Mouse (Mus musculus) frontal cortex, postnatal 25 days (tissue): ENCODE data around the gene Rnf126.
A peak's percentile ranks its signal among the peaks of the same experiment; 100 is the strongest.
"Not testable (repeated sequence)": the region's sequence is repeated elsewhere in the genome, so short reads cannot be mapped to it uniquely, and the experiment has no call there.

Source experiments
- DNase-seq, 2 experiments: peaks; one replicate each; pipeline ENCODE4 v3.0.0; 2022; ENCODE audit warnings: low spot score in 2 of 2

Gene Rnf126

DNA sequence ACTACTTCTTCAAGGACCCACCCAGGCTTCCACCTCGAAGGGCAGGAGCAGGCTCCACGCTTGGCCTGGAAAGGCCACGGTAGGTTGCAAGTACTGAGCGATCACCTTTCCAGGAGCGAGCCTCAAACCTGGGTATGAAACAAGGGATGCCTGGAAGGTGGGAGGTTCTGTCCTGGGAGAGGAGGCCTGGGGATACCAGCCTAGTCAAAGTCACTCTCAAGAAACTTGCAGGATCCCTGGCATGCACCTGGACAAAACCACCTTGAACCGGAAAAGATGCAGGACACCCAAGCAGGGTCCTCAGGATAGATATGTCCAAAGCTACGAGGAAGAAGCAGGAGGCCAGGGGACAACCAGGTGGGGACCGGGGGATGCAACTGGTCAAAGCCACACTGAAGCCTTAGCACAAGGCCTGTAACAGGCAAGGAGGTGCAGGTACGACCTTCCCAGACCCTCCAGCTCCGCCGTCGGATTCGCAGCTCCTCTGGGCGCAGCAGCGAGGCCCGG, 698 bp downstream of the Rnf126 start:
- DNase-seq, result no peak

DNA sequence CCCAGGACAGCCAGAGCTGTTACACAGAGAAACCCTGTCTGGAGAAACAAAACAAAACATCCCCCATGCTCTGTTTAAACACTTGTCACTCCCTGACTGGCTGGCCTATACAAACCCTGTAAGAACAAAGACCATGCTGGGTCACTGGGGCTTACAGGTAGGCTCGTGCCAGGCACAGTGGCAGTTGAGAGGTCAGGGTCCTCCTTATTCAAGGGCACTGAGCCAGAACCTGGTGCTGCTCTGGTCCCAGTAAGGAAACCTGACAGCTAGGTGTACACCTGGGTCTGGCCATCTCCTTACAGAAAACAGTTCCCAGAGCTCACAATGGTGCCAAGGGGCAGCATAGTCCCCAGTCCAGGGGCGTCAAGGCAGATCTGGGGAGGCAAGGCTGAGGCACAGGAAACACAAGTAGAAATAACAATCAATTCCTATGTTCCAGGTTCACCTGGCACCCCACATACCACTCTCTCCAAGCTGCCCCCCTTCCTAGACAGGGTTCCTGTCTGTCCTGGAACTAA, 1.5 kb downstream of the Rnf126 start:
- DNase-seq, result no peak

DNA sequence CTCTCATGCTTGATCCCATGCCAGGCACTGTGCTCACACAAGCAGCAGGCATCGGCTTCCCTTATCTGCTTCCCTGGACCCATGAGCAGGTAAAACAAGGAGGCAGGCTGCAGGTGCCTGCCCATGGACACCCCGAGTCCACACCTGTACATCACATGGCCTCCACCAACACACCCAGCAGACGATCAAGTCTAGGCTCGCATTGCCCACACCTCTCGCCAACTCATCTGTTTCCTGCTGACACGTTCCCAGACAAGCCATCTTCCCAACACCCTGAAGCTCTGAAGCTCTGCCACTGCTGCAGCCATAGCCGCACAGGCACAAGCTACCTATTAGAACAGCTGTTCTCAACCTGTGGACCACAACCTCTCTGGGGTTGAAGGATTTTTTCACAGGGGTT, 2.5 kb downstream of the Rnf126 start:
- no peak for DNase-seq

DNA sequence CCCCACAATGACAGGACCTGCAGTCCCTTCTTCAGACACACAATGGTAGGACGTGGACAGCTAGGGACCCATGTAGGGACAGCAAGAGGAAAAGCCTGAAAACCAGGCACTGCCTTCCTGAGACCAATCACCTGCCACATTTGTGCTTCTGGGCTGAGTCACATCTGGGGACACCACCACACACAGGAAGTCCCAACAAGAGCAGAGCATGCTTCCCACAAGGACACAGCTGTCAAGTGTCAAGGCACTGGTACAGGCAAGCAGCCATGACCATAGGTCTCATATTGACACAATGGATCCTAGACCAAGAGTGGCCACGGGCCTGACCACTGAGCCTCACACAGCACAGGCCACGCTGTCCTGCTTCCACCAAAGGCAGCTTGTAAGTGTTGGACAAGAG, 3.9 kb downstream of the Rnf126 start:
- no peak for DNase-seq

DNA sequence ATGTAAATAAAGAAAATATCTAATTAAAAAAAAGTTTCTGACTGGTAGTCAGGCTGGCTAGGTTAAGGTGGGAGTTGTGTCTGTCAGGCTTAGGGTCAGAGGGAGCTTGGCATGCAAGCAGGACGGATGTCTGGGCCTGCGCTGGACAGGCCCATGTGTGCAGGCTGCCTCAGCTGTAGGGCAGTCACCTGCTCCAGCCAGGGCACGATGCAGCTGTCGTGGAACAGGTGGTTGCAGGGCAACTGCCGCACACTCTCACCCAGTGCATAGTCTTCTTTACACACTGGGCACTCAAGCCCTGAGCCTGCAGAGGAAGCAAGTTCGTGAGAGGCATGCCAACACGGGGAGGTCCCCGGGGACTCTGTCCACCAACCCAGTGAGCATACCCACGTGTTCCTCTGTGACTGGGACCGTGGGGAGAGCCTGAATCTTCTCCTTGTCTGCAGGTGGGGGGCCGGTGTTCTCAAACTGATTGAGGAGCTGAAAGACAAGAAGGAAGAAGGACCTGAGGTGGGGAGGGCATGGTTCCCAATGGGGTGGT, 6.1 kb downstream of the Rnf126 start:
- no peak for DNase-seq

DNA sequence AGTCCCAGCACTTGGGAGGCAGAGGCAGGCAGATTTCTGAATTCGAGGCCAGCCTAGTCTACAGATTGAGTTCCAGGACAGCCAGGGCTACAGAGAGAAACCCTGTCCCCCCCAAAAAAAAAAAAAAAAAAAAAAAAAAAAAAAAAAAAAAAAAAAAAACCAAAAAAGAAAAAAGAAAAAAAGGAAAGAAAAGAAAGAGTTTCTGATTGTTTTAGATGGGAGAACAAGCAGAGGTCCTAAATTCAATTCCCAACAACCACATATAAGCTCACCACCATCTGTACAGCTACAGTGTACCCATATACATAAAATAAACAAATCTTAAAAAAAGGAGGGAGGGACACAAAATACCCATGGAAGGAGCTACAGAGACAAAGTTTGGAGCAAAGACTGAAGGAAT, 7.1 kb downstream of the Rnf126 start:
- DNase-seq, result not testable (repeated sequence)

DNA sequence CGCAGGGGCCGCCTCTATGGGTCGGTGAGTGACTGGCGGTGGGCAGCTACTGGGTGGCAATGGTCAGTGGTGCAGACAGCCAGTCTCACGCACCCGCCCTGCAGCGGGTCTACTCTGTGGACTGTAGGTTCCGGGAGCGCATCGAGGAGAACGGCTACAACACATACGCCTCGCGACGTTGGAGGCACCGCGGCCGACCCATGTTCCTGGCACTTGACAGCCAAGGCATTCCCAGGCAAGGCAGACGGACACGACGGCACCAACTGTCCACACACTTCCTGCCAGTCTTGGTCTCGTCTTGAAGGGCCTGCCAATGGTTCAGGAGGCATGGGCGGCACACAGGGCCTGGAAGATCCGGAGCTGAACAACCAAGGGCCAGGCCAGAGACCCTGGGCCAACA, 10.1 kb downstream of the Rnf126 start:
- DNase-seq, result no peak

DNA sequence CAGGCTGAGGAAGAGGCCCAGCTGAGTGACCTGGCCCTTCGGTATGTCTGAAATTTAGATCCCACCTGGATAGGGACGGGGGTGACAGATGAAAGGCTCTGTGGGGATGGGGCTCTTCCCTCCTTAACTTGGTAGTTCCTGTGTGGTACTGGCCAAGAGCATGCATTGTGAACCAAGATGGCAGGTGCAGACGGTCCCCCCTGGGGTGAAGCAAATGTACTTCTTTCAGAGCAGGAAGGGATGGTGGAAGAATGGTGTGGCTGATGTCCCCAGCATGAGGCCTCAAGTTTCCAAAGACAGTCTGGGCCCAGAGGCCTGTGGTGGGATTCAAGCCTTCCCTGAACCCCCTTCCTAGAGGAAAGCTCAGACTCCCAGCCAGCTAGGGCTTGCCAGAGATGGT, 10.9 kb downstream of the Rnf126 start:
- DNase-seq, result no peak

DNA sequence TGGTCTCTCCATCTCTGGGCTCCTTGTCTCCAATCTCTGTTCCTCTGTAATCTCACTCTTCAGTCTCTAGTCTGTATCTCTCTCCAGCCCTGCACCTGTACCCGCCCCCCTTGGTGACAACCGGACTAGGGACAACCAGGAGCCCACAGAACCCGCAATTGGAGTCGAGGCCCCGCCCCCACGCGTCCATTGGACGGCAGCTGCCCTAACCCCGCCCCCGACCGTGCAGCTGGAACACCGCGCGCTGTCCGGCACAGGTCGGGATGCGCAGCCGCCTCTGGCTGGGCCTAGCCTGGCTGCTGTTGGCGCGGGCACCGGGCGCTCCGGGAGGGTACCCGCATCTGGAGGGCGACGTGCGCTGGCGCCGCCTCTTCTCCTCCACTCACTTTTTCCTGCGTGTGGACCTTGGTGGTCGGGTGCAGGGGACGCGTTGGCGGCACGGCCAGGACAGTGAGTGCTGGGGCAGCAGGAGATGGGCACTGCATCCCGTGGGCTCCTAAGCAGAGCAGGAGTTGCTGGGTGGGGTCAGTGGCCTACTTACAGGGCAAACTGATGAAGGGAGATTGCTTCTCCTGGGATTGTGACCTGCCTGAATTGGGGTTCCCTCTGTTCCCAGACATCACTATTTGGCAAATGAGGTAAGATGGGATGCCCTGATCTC, 11.8 kb downstream of the Rnf126 start, which contains the start of gene Fgf22:
Gene Fgf22 (plus strand): TSS at position 221 of the 661 bp plus-strand sequence.
- peak; percentile 54 to 63 for DNase-seq

DNA sequence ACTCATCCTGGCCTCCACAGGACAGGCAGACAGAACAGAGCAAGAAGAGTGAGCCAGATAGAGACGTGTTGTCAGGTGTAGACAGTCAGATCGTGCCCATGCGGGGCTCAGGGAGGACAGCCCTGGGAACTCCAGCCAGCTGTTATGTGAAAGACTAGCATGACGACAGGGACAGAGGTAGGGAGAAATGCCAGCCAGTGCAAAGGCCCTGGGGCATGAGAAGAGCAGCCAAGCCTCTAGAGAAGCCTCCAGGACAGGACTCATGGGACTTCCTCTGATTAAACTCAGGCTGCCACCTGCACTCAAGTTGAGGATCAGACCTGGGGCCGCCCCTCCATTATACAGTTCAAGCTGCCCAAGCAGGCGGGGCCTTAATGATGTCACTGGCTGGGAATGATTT, 18.3 kb downstream of the Rnf126 start:
- DNase-seq, result no peak

DNA sequence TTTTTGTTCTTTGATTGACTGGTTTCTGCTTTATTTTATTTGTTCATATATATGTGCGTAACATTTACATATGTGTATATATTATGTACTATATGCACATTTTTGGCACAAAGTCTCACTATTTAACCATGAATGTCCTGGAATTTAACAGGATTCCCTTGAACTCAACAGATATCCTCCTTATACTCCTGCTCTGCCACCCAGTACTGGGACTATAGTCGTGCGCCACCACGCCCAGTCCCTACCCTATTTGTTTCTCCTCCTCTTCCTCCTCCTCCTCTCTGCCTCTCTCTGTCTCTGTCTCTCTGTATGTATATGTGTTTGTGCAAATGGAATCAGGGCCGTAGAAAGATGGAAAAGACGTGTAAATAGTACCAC, 20.0 kb downstream of the Rnf126 start:
- DNase-seq, result no peak

DNA sequence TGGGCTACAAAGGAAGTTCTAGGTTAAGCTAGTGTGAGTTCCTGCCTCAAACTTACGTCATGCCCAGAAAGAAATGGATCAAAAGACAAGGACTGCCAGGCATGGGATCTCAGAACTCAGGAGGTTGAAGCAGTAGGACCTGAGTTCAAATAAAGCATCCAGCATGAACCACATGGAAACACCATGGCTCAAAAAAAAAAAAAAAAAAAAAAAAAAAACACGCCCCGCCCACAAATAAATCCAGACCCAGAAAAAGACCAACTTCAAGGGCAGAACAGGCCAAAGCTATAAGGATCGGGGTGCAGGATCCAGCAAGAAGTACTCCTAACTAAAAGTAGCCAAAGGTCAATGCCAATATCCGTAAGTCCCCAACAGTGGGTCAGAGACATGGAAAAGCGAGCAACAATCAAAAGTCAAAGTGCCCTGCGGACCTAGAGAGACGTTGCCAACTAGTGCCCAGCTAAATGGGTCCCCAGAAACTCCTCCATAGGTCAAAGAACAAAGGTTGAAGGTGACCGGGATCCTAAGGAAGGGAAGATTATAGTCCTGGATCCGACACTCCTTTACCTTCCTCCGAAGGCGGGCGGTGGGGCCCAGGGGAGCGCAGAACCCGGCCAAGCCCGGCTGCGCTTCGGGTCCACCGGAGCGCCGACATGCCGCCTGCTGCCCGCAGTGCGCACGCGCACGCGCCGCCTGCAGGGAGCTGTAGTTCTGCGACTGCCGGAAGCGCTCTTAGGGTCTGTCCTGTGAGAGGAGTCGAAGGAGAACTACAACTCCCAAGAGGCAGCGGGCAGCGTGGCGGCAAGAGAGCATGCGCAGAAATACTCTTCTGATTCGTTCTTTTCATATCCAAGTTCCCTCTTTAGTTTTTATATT, 20.6 kb downstream of the Rnf126 start, which contains the start of gene Polrmt:
Gene Polrmt (minus strand): TSS at position 684 of the 876 bp plus-strand sequence.
- peak; percentile 88 to 93 for DNase-seq

DNA sequence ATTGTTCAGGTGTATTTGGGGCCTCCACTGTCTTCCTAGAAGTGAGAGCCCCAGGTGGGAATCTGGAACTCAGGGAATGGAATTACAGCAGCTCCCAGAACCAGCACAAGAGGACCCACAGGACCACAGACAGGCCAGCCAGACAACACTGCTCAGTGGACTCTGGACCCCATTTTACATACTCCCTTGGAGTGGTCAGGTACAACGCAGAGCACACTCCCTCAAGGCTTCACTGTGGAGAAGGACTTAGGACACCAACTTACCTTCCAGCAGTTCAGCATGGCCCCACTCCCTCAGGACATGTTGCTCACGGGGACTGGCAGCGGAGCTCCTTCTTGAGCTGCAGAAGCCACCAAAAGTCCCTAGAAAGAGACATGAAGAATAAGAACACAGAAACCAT, 21.3 kb downstream of the Rnf126 start:
- DNase-seq, result no peak

DNA sequence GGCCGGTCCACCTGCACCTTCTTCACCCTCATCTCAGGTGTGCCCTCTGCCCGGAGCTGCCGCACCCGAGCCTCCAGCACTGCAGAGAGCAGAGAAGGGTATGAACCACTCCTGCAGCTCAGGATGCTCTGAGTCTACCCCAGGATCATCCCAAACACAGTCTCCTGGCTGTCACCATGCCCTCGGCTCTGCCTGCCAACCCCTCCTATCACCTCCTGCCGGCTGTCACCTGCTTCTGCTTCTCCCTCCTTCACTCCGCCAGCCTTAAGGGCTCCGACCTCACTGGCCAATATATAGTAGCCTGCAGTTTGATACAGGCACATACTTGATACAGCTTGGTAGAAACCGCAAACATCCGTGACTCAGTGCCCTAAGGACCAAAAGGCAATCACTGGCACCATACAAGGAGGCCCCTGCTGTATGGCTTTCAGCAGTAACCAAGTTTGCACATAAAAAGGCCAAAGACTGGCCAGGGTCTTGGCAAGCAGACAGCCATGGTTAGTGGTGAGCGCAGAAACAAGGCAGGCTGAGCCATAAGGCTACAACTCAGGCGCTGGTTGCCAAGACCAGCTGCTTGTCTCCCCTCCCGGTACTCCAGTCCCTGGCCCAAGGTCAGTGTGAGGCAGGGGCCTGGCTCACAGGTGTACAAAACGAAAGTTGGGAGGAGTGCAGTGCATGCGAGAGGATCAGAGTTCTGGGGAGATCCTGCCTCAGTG, 22.9 kb downstream of the Rnf126 start:
- no peak for DNase-seq

DNA sequence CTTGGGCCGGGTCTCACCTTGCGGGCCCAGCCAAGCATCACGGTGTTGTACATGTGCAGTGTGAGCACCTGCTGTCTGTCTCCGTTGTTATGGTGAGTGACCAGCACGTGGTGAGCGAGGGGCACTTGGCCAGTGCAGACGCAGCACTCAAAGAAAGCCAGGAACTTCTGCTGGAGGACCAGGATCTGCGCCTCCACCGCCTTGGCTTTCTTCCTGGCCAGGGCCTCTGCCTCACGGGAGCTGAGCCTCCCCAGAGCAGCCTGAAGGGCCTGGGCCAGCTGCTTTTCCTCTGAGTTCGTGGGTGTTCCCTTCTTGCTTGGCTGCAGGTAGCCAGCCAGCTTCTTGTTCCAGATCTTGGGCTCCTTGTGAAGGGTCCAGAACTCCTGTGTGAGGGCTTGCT, 23.6 kb downstream of the Rnf126 start:
- DNase-seq, result no peak

DNA sequence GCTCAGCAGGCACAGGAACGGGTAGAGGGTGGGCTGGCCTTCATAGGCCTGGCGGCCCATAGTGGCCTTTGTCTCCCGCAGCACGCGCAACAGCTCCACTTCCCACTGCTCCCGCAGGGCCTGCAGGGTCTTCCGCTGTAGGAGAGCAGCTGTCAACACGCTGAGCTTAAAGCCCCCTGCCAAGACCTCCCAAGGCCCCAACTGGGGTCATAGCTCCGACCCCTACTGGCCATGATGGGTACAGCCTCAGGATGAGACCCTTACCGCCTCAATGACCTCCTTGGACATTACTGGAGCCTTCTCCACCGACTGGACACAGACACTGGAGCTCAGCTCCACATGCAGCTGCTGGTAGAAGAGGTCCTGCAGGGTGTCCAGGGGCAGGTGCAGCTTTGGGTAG, 25.9 kb downstream of the Rnf126 start:
- no peak for DNase-seq

DNA sequence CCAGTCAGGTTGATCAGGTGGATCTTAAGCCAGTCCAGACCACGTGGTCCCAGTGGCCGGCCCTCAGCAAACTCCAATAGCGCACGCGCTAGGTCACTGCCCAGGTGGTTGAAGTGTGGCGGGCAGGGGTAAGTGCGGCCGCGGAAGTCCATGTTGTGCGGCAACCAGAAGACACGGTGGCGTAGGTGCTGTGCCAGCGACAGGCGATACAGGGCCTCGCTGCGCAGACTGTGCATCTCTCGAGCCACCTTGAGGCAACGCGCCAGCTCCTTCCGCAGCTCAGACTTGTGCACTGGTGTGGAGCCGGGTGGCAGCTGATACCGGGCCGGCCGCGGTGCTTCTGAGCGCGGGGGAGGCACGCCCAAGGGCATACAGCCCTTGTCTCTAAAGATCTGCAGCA, 27.5 kb downstream of the Rnf126 start:
- no peak for DNase-seq

DNA sequence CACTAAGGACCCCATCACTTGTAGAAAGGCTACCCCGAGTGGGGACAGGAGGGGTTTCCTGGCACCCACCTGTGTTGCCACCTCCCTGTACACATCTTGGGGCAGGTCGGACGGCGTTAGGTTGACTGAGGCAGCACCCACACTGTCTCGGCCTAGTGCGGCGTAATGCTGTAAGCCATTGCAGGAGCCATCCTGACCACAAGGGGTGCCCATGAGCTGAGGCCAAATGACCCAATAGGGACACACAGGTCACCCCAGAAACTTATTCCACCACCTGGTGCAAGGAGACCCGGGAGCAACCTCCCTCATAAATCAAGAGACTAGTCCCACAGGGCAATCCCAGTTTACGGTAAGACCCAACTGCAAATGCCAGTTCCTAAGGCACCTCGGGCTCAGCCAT, 28.5 kb downstream of the Rnf126 start:
- no peak for DNase-seq

DNA sequence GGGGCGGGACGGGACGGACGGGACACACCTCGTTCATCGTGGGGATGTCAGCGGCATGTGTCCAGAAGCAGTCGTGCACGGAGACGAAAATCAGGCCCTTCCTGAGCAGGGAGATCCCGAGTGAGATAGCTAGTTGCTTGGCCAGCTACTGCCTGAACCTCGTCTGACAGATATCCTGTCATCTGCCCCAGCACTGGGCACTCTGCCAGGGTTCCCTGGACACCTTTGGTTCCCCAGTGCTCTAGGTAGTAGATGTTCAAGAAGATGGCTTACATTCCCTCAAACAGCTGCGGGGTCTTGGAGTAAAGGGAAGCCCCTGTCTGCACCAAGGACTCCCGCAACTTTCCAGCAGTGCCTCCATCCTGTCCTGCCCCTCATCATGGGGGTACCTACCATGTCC, 30.0 kb downstream of the Rnf126 start:
- no peak for DNase-seq

DNA sequence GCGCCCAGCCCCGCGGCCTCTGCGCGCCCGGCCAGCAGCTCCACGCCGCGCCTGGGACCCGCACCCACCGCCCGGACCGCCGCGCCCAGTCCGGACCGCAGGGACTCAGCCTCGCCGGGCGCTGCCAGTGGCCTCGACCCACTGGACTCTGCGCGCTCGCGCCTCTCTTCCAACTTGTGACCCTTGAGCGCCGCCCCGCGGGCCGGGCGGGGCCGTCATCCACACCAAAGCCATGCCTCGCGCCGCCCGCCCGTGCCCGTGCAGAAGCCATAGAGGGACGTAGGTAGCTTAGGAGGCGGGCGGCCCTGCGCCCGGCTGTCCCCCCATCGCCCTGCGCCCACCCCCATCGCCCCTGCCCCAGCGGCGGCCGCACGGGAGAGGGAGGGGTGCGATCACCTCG, 31.4 kb downstream of the Rnf126 start:
- no peak for DNase-seq

DNA sequence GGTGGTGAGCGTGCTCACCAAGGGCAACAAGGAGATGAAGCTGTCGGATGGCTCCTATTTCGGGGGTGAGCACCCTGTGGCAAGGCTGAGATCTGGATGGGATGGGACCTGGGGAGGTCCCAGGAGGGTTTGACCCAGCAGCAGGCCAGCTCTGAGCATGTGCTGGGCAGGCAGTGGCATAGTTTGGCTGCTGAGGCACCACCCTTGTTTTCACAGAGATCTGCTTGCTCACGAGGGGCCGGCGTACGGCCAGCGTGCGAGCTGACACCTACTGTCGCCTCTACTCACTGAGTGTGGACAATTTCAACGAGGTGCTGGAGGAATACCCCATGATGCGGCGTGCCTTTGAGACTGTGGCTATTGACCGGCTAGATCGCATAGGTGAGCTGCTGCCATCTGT, 32.9 kb downstream of the Rnf126 start:
- no peak for DNase-seq

DNA sequence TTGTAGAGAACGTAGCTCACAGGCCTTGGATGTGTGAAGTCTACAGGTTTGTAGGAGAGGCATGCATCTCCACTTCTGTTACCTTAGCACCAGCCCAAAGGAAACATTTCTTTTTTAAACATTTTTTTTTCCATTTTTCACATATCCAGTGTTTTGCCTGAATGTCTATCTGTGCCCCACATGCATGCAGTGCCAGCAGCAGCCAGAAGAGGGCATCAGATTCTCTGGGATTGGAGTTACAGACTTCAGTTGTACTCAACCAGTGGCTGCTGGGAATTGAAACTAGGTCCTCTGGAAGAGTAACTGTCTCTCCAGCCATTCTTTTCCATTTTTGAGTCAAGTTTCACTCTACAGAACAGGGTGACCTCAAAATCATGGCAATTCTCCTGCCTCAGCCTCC, 34.3 kb downstream of the Rnf126 start:
- DNase-seq, result no peak
